Mouse (Mus musculus): Measurements from ENCODE around the gene Npy5r.

Gene Npy5r

GRCm38 (mm10) chr8:66687511-66688329 is at the start of gene Npy5r:
Gene Npy5r (minus strand): TSS chr8:66688128.
- peak; percentile 24 for DNase-seq

- no peak for DNase-seq
Measured at GRCm38 (mm10) chr8:66731957-66732356, 44.0 kb upstream of the Npy5r start.

- DNase-seq = no peak
Measured at GRCm38 (mm10) chr8:66729446-66729845, 41.5 kb upstream of the Npy5r start.

GRCm38 (mm10) chr8:66722835-66723234 is 34.9 kb upstream of the Npy5r start:
- peak; percentile 82 for DNase-seq

- DNase-seq = no peak
Measured at GRCm38 (mm10) chr8:66714324-66714975, 26.5 kb upstream of the Npy5r start.

GRCm38 (mm10) chr8:66698782-66699181 is 10.9 kb upstream of the Npy5r start:
- no peak for DNase-seq

GRCm38 (mm10) chr8:66698011-66698410 is 10.1 kb upstream of the Npy5r start:
- DNase-seq = no peak

GRCm38 (mm10) chr8:66696970-66697843 is 9.3 kb upstream of the Npy5r start, which contains the start of gene Npy1r:
Gene Npy1r (plus strand): TSS chr8:66697192.
- DNase-seq = peak; percentile 56

GRCm38 (mm10) chr8:66690402-66690801 is 2.5 kb upstream of the Npy5r start:
- no peak for DNase-seq

GRCm38 (mm10) chr8:66688799-66689198 is 871 bp upstream of the Npy5r start:
- no peak for DNase-seq

- no peak for DNase-seq
Measured at GRCm38 (mm10) chr8:66688395-66688794, 467 bp upstream of the Npy5r start.

GRCm38 (mm10) chr8:66681261-66681660 is 6.7 kb downstream of the Npy5r start:
- no peak for DNase-seq

- DNase-seq = no peak
Measured at GRCm38 (mm10) chr8:66630721-66631120, 57.2 kb downstream of the Npy5r start.

Data from layer of hippocampus, adult 9-11 months (tissue).